Mouse (Mus musculus): ENCODE measurements around the gene Kdelc1.

Kdelc1 gene

GRCm38 (mm10) chr1:44118239-44119054 lies at the start of gene Kdelc1, which contains the start of gene Bivm:
TSS of gene Kdelc1 (minus strand) at chr1:44118808.
TSS of gene Bivm (plus strand) at chr1:44118957.
- peak; percentile 76 for DNase-seq (ENCODE audit: low spot score)

GRCm38 (mm10) chr1:44167859-44168383 lies 49.3 kb upstream of the Kdelc1 start:
- DNase-seq (ENCODE audit: low spot score) = no peak

GRCm38 (mm10) chr1:44162389-44162788 lies 43.8 kb upstream of the Kdelc1 start:
- DNase-seq (ENCODE audit: low spot score) = no peak

GRCm38 (mm10) chr1:44161818-44162217 lies 43.2 kb upstream of the Kdelc1 start:
- DNase-seq (ENCODE audit: low spot score) = no peak

- DNase-seq (ENCODE audit: low spot score) = no peak
These were observed 39.7 kb upstream of the Kdelc1 start for GRCm38 (mm10) chr1:44158317-44158716.

GRCm38 (mm10) chr1:44155287-44155686 lies 36.7 kb upstream of the Kdelc1 start:
- DNase-seq (ENCODE audit: low spot score) = peak; percentile 14

GRCm38 (mm10) chr1:44148706-44149105 lies 30.1 kb upstream of the Kdelc1 start:
- DNase-seq (ENCODE audit: low spot score) = no peak

- peak; percentile 88 for DNase-seq (ENCODE audit: low spot score)
These were observed 29.2 kb upstream of the Kdelc1 start, which contains the start of gene Ercc5 for GRCm38 (mm10) chr1:44147563-44148381. TSS of gene Ercc5 (plus strand) at chr1:44147744.

- no peak for DNase-seq (ENCODE audit: low spot score)
These were observed 24.1 kb upstream of the Kdelc1 start for GRCm38 (mm10) chr1:44142747-44143146.

- DNase-seq (ENCODE audit: low spot score) = no peak
These were observed 21.6 kb upstream of the Kdelc1 start for GRCm38 (mm10) chr1:44140232-44140631.

GRCm38 (mm10) chr1:44129929-44130581 lies 11.4 kb upstream of the Kdelc1 start:
- DNase-seq (ENCODE audit: low spot score) = no peak

GRCm38 (mm10) chr1:44125590-44125989 lies 7.0 kb upstream of the Kdelc1 start:
- DNase-seq (ENCODE audit: low spot score) = no peak

- peak; percentile 67 for DNase-seq (ENCODE audit: low spot score)
These were observed 3.6 kb upstream of the Kdelc1 start for GRCm38 (mm10) chr1:44122256-44122655.

- no peak for DNase-seq (ENCODE audit: low spot score)
These were observed 1.4 kb upstream of the Kdelc1 start for GRCm38 (mm10) chr1:44120074-44120406.

- DNase-seq (ENCODE audit: low spot score) = peak; percentile 48
These were observed 829 bp upstream of the Kdelc1 start for GRCm38 (mm10) chr1:44119201-44120073.

GRCm38 (mm10) chr1:44117571-44117970 lies 1.0 kb downstream of the Kdelc1 start:
- DNase-seq (ENCODE audit: low spot score) = no peak

- DNase-seq (ENCODE audit: low spot score) = no peak
These were observed 15.7 kb downstream of the Kdelc1 start for GRCm38 (mm10) chr1:44102939-44103338.

GRCm38 (mm10) chr1:44102259-44102717 lies 16.3 kb downstream of the Kdelc1 start, which contains the start of gene Tex30:
TSS of gene Tex30 (minus strand) at chr1:44102441.
- peak; percentile 91 for DNase-seq (ENCODE audit: low spot score)

GRCm38 (mm10) chr1:44101448-44102225 lies 17.0 kb downstream of the Kdelc1 start:
- peak; percentile 66 for DNase-seq (ENCODE audit: low spot score)

GRCm38 (mm10) chr1:44064625-44065024 lies 54.0 kb downstream of the Kdelc1 start:
- peak; percentile 57 for DNase-seq (ENCODE audit: low spot score)

All from T-cell, adult 2 months (primary cell).